Mouse (Mus musculus): Measurements from ENCODE around the gene Aplp1. TPM values are rescaled to one million over a fixed set of nuclear protein-coding genes. Genes with fewer than 3 reads are reported as not detected.

The Aplp1 gene
- polyA plus RNA-seq, 1 experiment: 9.5 TPM

- Histone ChIP-seq H3K4me1 (ENCODE audit: control insufficient read depth, insufficient read depth, low read length) (no peaks in the 10 kb centered on the region), H3K4me3 (replicated peaks; ENCODE audit: extremely low read depth, low read depth, low read length) (no peak overlapping the region)
- 2% methylated on average over 25 of the region's 25 CpGs for WGBS
- no peak for TF ChIP-seq POLR2A (IDR thresholded peaks at IDR 0.05; ENCODE audit: borderline replicate concordance, extremely low read depth, low read depth, low read length)
- TF ChIP-seq CTCF (IDR thresholded peaks at IDR 0.05; ENCODE audit: insufficient read depth, low read length): no peak
- DNase-seq: peak; percentile 15
Measured at GRCm38 (mm10) chr7:30453766-30454165, 8.4 kb upstream of the Aplp1 start.

- Histone ChIP-seq H3K4me3 (replicated peaks; ENCODE audit: extremely low read depth, low read depth, low read length) (no peak overlapping the region), H3K4me1 (ENCODE audit: control insufficient read depth, insufficient read depth, low read length) (no peaks in the 10 kb centered on the region)
- no peak for DNase-seq
- WGBS: 17% methylated on average over 25 of the region's 25 CpGs
- TF ChIP-seq CTCF (IDR thresholded peaks at IDR 0.05; ENCODE audit: insufficient read depth, low read length): no peak
- TF ChIP-seq POLR2A (IDR thresholded peaks at IDR 0.05; ENCODE audit: borderline replicate concordance, extremely low read depth, low read depth, low read length): no peak
Measured at GRCm38 (mm10) chr7:30453327-30453726, 8.0 kb upstream of the Aplp1 start.

GRCm38 (mm10) chr7:30450241-30450640, 4.9 kb upstream of the Aplp1 start:
- no peak for DNase-seq
- Histone ChIP-seq H3K4me3 (replicated peaks; ENCODE audit: extremely low read depth, low read depth, low read length) (no peak overlapping the region), H3K4me1 (ENCODE audit: control insufficient read depth, insufficient read depth, low read length) (no peaks in the 10 kb centered on the region)
- WGBS: 70% methylated on average over 7 of the region's 7 CpGs
- no peak for TF ChIP-seq POLR2A (IDR thresholded peaks at IDR 0.05; ENCODE audit: borderline replicate concordance, extremely low read depth, low read depth, low read length)
- TF ChIP-seq CTCF (IDR thresholded peaks at IDR 0.05; ENCODE audit: insufficient read depth, low read length): no peak

- no peak overlapping the region for H3K4me3 ChIP-seq (replicated peaks; ENCODE audit: extremely low read depth, low read depth, low read length)
- whole genome bisulfite sequencing: 1% methylated on average over 38 of the region's 38 CpGs
- no peak for DNase-seq
- H3K4me1 ChIP-seq (ENCODE audit: control insufficient read depth, insufficient read depth, low read length): peaks cover 3% of the 10 kb centered on the region; the same call in 1 of the 2 replicates
- TF ChIP-seq POLR2A (IDR thresholded peaks at IDR 0.05; ENCODE audit: borderline replicate concordance, extremely low read depth, low read depth, low read length) (no peak), CTCF (IDR thresholded peaks at IDR 0.05; ENCODE audit: insufficient read depth, low read length) (no peak)
Measured at GRCm38 (mm10) chr7:30444154-30444970, 973 bp downstream of the Aplp1 start.

DNA sequence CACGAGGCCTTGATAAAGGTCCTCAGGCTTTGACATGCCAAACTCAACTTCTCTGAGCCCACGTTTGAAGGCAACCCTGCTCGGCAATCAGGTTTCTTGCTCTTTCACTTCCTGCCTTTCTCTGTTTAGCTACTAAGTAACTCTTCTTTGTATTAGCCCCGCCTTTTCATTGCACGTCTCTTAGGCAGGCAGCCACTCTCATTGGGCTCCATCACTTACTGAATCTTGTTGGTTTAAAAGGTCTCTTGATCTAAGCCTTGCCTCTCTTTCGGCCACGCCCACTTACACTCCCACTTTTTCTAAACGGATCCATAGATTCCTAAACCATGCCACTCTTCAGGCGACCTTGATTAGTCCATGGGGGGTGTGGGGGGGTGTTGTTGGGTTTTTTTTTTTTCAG, 1.6 kb downstream of the Aplp1 start:
- 29% methylated on average over 9 of the region's 9 CpGs for WGBS
- Histone ChIP-seq H3K4me3 (replicated peaks; ENCODE audit: extremely low read depth, low read depth, low read length) (no peak overlapping the region), H3K4me1 (ENCODE audit: control insufficient read depth, insufficient read depth, low read length) (peaks cover 3% of the 10 kb centered on the region; the same call in 1 of the 2 replicates)
- TF ChIP-seq POLR2A (IDR thresholded peaks at IDR 0.05; ENCODE audit: borderline replicate concordance, extremely low read depth, low read depth, low read length): no peak
- TF ChIP-seq CTCF (IDR thresholded peaks at IDR 0.05; ENCODE audit: insufficient read depth, low read length): no peak
- no peak for DNase-seq

GRCm38 (mm10) chr7:30440697-30441096, 4.6 kb downstream of the Aplp1 start:
- DNase-seq: peak; percentile 37
- H3K4me1 ChIP-seq (ENCODE audit: control insufficient read depth, insufficient read depth, low read length): peaks cover 3% of the 10 kb centered on the region; the same call in 1 of the 2 replicates
- WGBS: 25% methylated on average over 4 of the region's 5 CpGs
- peak; percentile 81 for TF ChIP-seq CTCF (IDR thresholded peaks at IDR 0.05; ENCODE audit: insufficient read depth, low read length)
- no peak for TF ChIP-seq POLR2A (IDR thresholded peaks at IDR 0.05; ENCODE audit: borderline replicate concordance, extremely low read depth, low read depth, low read length)
- H3K4me3 ChIP-seq (replicated peaks; ENCODE audit: extremely low read depth, low read depth, low read length): no peak overlapping the region

GRCm38 (mm10) chr7:30439734-30440133, 5.6 kb downstream of the Aplp1 start:
- 79% methylated on average over 13 of the region's 13 CpGs for WGBS
- Histone ChIP-seq H3K4me3 (replicated peaks; ENCODE audit: extremely low read depth, low read depth, low read length) (no peak overlapping the region), H3K4me1 (ENCODE audit: control insufficient read depth, insufficient read depth, low read length) (peaks cover under 1% of the 10 kb centered on the region; the same call in 1 of the 2 replicates)
- no peak for TF ChIP-seq POLR2A (IDR thresholded peaks at IDR 0.05; ENCODE audit: borderline replicate concordance, extremely low read depth, low read depth, low read length)
- no peak for TF ChIP-seq CTCF (IDR thresholded peaks at IDR 0.05; ENCODE audit: insufficient read depth, low read length)
- DNase-seq: no peak

GRCm38 (mm10) chr7:30436879-30437278, 8.5 kb downstream of the Aplp1 start:
- 18% methylated on average over 10 of the region's 10 CpGs for WGBS

DNA sequence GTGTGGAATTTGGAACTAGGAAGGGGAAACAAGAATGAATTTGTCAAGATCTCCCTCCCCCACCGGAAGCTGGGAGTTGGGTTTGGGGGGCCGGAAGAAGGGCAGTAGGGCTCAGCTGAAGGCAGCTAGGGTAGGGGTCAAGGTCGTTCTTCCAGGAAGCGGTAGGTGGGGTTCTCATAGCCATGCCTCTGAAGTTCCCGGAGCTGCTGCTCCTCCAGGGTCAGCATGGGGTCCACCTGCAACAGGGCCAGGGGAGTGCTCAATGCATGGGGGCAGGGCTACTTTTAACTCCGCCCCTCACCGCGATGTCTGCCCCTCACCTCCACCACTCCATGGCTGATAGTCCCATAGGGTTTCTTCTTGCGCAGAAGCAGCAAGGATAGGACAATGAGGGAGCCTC, 10.2 kb downstream of the Aplp1 start:
- H3K4me1 ChIP-seq (ENCODE audit: control insufficient read depth, insufficient read depth, low read length): no peaks in the 10 kb centered on the region
- TF ChIP-seq CTCF (IDR thresholded peaks at IDR 0.05; ENCODE audit: insufficient read depth, low read length): no peak
- TF ChIP-seq POLR2A (IDR thresholded peaks at IDR 0.05; ENCODE audit: borderline replicate concordance, extremely low read depth, low read depth, low read length): no peak
- H3K4me3 ChIP-seq (replicated peaks; ENCODE audit: extremely low read depth, low read depth, low read length): no peak overlapping the region
- DNase-seq: no peak
- WGBS: 30% methylated on average over 9 of the region's 9 CpGs

More at GRCm38 (mm10) chr7:30436879-30437278, 8.5 kb downstream of the Aplp1 start:
- no peak overlapping the region for H3K4me3 ChIP-seq (replicated peaks; ENCODE audit: extremely low read depth, low read depth, low read length)
- DNase-seq: no peak
- no peaks in the 10 kb centered on the region for H3K4me1 ChIP-seq (ENCODE audit: control insufficient read depth, insufficient read depth, low read length)
- TF ChIP-seq POLR2A (IDR thresholded peaks at IDR 0.05; ENCODE audit: borderline replicate concordance, extremely low read depth, low read depth, low read length): no peak
- TF ChIP-seq CTCF (IDR thresholded peaks at IDR 0.05; ENCODE audit: insufficient read depth, low read length): no peak

DNA sequence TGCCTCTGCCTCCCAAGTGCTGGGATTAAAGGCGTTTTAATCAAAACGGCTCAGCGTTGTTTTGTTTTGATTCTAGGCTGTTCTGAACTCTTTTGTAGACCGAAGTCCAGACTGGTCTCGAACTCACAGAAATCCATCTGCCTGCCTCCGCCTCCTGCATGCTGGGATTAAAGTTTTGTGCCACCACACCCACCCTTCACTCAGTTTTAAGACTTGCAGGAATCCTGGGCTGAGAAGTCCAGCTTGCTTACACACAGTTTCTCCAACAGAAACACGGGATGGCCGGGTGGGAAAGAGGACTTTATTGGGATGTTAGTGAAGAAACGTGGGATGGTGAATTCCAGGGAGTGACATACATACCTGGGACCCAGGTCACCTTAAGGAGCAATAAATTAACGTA, 10.6 kb downstream of the Aplp1 start:
- Histone ChIP-seq H3K4me1 (ENCODE audit: control insufficient read depth, insufficient read depth, low read length) (no peaks in the 10 kb centered on the region), H3K4me3 (replicated peaks; ENCODE audit: extremely low read depth, low read depth, low read length) (no peak overlapping the region)
- 69% methylated on average over 10 of the region's 10 CpGs for WGBS
- no peak for DNase-seq
- no peak for TF ChIP-seq POLR2A (IDR thresholded peaks at IDR 0.05; ENCODE audit: borderline replicate concordance, extremely low read depth, low read depth, low read length)
- no peak for TF ChIP-seq CTCF (IDR thresholded peaks at IDR 0.05; ENCODE audit: insufficient read depth, low read length)

Measured in lung, adult 2 months (tissue).